Mouse (Mus musculus): ENCODE measurements around the gene Fer. TPM values are rescaled to one million over a fixed set of nuclear protein-coding genes. Genes with fewer than 3 reads are reported as not detected.

Gene Fer
- polyA plus RNA-seq, 1 experiment from 2014 or later: 31.5 TPM

DNA sequence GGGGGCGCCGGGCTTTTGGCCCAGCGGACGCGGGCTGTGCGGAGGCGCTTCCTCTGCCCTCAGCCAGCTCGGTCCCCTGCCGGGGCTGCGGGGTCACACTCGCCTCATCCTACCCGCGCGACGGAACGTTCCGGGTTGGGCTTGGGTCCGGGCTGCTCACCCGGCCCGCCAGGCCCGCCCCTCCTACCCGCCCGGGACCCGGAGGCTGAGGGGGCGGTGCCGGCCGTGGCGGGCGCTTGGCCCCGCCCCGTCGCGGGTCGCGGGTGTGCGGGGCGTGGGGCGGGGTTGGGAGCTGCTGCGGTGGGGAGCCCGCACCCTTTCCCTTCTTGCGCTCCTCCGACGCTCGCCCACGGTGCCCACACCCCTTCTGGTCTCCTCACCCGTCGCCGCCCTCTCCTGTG, 1.3 kb downstream of the Fer start:
- Histone ChIP-seq H3K27me3 (no peaks in the 10 kb centered on the region), H3K9me3 (replicated peaks) (no peaks in the 10 kb centered on the region), H3K36me3 (no peaks in the 10 kb centered on the region), H3K9ac (peak overlapping the region; percentile 77), H3K4me2 (replicated peaks) (peak overlapping the region; percentile 97), H3K4me3 (replicated peaks) (peak overlapping the region; percentile 98), H3K27ac (replicated peaks) (peak overlapping the region; percentile 82), H3K4me1 (0 out of 2 replicates have a peak, but pooled peaks cover 7% of the 10 kb centered on the region)
- under 1% methylated on average over 44 of the region's 48 CpGs for WGBS
- ATAC-seq (ENCODE audit: insufficient number of reproducible peaks, low FRiP score, low TSS enrichment, low read depth): peak; percentile 65

DNA sequence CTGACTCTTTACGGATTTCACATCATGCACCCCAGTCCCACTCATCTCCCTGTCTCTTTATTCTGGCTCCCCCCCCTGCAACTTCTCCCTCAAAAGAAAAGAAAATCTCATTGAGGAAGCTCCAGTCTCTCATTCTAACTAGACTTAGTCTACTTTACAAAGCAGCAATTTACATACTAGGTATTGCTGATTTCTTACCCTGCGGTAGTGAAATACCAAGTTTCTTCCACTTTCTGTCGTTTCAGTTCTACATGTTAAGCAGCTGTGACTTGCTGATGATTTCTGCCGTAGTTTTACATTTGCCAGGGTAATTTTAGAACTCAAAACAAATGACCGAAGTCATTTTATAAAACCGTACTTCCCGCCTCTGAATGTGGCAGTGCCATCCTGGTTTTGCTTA, 8.9 kb downstream of the Fer start:
- Histone ChIP-seq H3K9me3 (replicated peaks) (no peaks in the 10 kb centered on the region), H3K4me3 (replicated peaks) (no peak overlapping the region), H3K9ac (no peak overlapping the region), H3K4me1 (no peaks in the 10 kb centered on the region), H3K27me3 (no peaks in the 10 kb centered on the region), H3K27ac (replicated peaks) (no peak overlapping the region), H3K36me3 (no peaks in the 10 kb centered on the region; the same call in 1 of the 2 replicates), H3K4me2 (replicated peaks) (no peak overlapping the region)
- ATAC-seq (ENCODE audit: insufficient number of reproducible peaks, low FRiP score, low TSS enrichment, low read depth): no peak
- 76% methylated on average over 7 of the region's 7 CpGs for WGBS

DNA sequence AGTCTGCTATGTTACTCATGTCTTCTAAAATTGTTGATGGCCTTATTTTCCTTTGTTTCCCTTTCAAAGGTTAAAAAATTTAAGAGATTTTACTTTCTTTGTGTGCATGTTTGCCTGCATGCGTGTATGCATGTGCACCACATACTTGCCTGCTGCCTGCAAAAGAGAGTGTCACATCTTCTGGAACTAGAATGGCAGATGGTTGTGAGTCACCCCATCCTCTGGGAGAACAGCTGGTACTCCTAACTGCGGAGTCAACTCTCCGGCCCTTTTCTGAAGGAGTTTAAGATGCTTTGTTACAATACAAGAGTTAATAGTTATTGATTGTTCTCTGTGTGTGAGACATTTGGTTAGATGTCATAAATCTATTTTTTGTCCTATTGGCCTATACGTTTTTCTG, 16.0 kb downstream of the Fer start:
- H3K27me3 ChIP-seq: no peaks in the 10 kb centered on the region
- no peaks in the 10 kb centered on the region for H3K9me3 ChIP-seq (replicated peaks)
- no peak for ATAC-seq (ENCODE audit: insufficient number of reproducible peaks, low FRiP score, low TSS enrichment, low read depth)
- no peaks in the 10 kb centered on the region for H3K4me1 ChIP-seq
- no peaks in the 10 kb centered on the region for H3K36me3 ChIP-seq
- H3K9ac ChIP-seq: no peak overlapping the region
- H3K27ac ChIP-seq (replicated peaks): no peak overlapping the region
- H3K4me3 ChIP-seq (replicated peaks): no peak overlapping the region
- no peak overlapping the region for H3K4me2 ChIP-seq (replicated peaks)
- WGBS: 70% methylated on average over 4 of the region's 4 CpGs

DNA sequence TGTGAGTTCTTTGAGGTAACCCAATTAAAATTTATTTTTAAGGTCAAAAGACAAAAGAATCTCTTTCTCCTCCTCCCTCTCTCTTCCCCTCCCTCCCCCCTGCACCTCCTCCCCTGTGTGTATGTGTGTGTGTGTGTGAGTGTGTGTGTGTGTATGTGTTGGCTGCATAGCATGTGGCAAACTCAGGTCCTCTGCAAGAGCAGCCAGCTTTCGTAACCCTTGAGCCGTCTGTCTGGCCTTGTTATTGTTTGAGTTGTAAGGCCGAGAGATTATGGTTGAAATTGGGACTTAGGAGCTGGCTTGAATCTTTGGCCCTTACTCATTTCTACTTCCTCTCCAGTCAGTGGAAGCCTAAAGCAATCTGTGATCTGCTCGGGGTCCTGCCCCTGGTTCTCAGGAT, 17.1 kb downstream of the Fer start:
- Histone ChIP-seq H3K4me1 (no peaks in the 10 kb centered on the region), H3K27me3 (no peaks in the 10 kb centered on the region), H3K27ac (replicated peaks) (no peak overlapping the region), H3K36me3 (no peaks in the 10 kb centered on the region), H3K4me3 (replicated peaks) (no peak overlapping the region), H3K4me2 (replicated peaks) (no peak overlapping the region), H3K9me3 (replicated peaks) (no peaks in the 10 kb centered on the region), H3K9ac (no peak overlapping the region)
- ATAC-seq (ENCODE audit: insufficient number of reproducible peaks, low FRiP score, low TSS enrichment, low read depth): no peak
- 84% methylated on average over 4 of the region's 4 CpGs for WGBS

DNA sequence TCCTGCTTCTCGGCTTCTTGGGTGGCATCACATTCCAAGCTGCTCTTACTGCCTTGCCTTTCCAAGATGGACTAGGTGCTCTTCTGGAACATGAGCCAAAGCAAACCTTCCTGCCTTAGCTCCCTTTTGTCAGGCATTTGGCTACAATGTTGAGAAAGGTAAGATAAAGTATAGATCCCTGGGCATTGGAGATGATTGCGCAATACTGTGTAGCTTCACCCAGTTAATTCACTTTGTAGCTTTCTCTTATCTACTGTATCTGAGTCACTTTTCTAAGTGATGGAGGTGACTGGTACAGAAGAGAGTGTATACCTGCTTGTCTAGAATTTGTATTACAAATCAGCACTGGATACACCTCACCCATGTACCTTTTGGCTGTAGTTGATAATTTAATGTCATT, 24.1 kb downstream of the Fer start:
- 95% methylated on average over 2 of the region's 2 CpGs for WGBS
- H3K4me1 ChIP-seq: no peaks in the 10 kb centered on the region
- H3K9ac ChIP-seq: no peak overlapping the region
- no peak overlapping the region for H3K4me3 ChIP-seq (replicated peaks)
- no peaks in the 10 kb centered on the region for H3K27me3 ChIP-seq
- H3K36me3 ChIP-seq: no peaks in the 10 kb centered on the region
- no peak overlapping the region for H3K4me2 ChIP-seq (replicated peaks)
- H3K9me3 ChIP-seq (replicated peaks): no peaks in the 10 kb centered on the region
- H3K27ac ChIP-seq (replicated peaks): no peak overlapping the region
- no peak for ATAC-seq (ENCODE audit: insufficient number of reproducible peaks, low FRiP score, low TSS enrichment, low read depth)

DNA sequence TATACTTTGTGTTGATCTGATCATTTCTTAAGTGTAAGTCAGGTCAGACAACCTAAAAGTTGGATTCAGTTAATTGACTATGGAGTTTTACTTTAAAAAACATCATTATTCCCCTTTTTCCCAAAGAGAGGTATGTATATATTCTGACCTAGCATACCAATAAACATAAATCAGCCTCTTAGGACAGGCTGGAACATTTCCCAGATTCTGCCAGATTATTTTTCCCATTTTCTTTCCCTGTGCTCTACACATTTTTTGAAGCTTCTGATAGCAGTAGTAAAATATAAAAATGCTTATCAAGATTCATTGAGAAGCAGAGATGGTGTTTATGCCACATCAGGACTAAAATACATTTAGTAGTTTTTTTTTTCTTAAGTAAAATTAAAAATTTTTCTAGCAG, 27.7 kb downstream of the Fer start:
- no peak overlapping the region for H3K27ac ChIP-seq (replicated peaks)
- no peaks in the 10 kb centered on the region for H3K27me3 ChIP-seq
- no peak overlapping the region for H3K4me2 ChIP-seq (replicated peaks)
- ATAC-seq (ENCODE audit: insufficient number of reproducible peaks, low FRiP score, low TSS enrichment, low read depth): no peak
- H3K4me3 ChIP-seq (replicated peaks): no peak overlapping the region
- H3K36me3 ChIP-seq: no peaks in the 10 kb centered on the region
- H3K4me1 ChIP-seq: no peaks in the 10 kb centered on the region
- no peak overlapping the region for H3K9ac ChIP-seq
- H3K9me3 ChIP-seq (replicated peaks): no peaks in the 10 kb centered on the region

DNA sequence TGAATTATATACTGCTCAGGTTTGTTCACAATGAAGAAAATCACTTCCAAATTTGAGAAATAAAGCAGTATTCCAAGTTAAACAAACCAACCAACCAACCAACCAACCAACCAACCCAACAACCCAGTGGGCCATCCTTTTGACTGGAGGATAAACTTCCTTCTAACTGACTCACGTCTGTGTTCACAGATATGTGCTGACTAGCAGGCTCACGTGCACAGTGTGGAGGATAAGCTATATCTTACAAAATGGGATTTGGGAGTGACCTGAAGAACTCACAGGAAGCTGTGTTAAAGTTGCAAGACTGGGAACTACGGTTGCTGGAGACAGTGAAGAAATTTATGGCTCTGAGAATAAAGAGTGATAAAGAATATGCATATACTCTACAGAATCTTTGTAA, 33.0 kb downstream of the Fer start:
- Histone ChIP-seq H3K4me2 (replicated peaks) (no peak overlapping the region), H3K27me3 (no peaks in the 10 kb centered on the region), H3K4me1 (0 out of 2 replicates have a peak, but pooled peaks cover 3% of the 10 kb centered on the region), H3K4me3 (replicated peaks) (no peak overlapping the region), H3K9me3 (replicated peaks) (no peaks in the 10 kb centered on the region), H3K27ac (replicated peaks) (no peak overlapping the region), H3K9ac (no peak overlapping the region), H3K36me3 (no peaks in the 10 kb centered on the region)
- ATAC-seq (ENCODE audit: insufficient number of reproducible peaks, low FRiP score, low TSS enrichment, low read depth): no peak
- WGBS: 81% methylated on average over 3 of the region's 3 CpGs

DNA sequence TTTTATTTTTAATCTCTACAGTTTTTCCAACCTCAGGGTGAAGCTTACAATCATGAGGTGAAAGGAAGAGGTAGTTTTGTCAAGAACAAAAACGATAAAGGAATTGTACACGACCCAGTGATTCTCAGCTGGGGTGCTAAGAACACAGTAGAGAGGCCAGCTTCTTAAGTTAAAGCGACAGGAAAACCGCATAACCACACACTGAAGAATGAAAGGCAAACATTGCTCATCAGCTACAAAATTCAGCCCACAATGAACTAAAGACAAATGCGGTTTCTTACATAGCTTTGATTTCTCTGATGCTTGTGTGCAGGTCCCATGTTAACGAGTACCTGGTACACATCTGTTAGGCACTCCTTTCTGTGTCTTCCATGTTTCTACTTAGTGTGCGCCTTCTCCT, 34.2 kb downstream of the Fer start:
- no peaks in the 10 kb centered on the region for H3K27me3 ChIP-seq

DNA sequence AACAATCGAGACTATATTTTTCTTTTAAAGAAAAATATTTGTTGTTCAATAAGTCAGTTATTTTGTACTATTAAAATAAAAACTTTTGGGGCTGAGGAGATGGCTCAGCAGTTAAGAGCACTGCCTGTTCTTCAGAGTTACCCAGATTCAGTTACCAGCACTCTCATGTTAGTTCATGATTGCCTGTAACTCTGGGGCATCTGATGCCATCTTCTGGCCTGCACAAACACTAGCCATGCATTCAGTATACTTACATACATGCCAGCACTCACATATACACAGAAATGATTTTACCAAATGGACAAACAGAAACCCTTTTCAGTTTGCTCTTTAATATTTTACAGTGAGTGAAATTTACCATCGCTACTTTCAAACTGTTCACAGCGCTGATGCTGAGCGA, 46.4 kb downstream of the Fer start:
- Histone ChIP-seq H3K9me3 (replicated peaks) (no peaks in the 10 kb centered on the region), H3K4me2 (replicated peaks) (no peak overlapping the region), H3K4me1 (no peaks in the 10 kb centered on the region), H3K27me3 (no peaks in the 10 kb centered on the region), H3K36me3 (0 out of 2 replicates have a peak, but pooled peaks cover 4% of the 10 kb centered on the region), H3K9ac (no peak overlapping the region), H3K27ac (replicated peaks) (no peak overlapping the region), H3K4me3 (replicated peaks) (no peak overlapping the region)
- no peak for ATAC-seq (ENCODE audit: insufficient number of reproducible peaks, low FRiP score, low TSS enrichment, low read depth)
- WGBS: 98% methylated on average over 4 of the region's 4 CpGs

More for the DNA sequence above, 34.2 kb downstream of the Fer start:
- Histone ChIP-seq H3K36me3 (no peaks in the 10 kb centered on the region), H3K27ac (replicated peaks) (no peak overlapping the region), H3K9me3 (replicated peaks) (no peaks in the 10 kb centered on the region), H3K4me2 (replicated peaks) (no peak overlapping the region), H3K4me3 (replicated peaks) (no peak overlapping the region), H3K9ac (no peak overlapping the region), H3K4me1 (0 out of 2 replicates have a peak, but pooled peaks cover 3% of the 10 kb centered on the region)
- 82% methylated on average over 7 of the region's 7 CpGs for WGBS
- ATAC-seq (ENCODE audit: insufficient number of reproducible peaks, low FRiP score, low TSS enrichment, low read depth): no peak

DNA sequence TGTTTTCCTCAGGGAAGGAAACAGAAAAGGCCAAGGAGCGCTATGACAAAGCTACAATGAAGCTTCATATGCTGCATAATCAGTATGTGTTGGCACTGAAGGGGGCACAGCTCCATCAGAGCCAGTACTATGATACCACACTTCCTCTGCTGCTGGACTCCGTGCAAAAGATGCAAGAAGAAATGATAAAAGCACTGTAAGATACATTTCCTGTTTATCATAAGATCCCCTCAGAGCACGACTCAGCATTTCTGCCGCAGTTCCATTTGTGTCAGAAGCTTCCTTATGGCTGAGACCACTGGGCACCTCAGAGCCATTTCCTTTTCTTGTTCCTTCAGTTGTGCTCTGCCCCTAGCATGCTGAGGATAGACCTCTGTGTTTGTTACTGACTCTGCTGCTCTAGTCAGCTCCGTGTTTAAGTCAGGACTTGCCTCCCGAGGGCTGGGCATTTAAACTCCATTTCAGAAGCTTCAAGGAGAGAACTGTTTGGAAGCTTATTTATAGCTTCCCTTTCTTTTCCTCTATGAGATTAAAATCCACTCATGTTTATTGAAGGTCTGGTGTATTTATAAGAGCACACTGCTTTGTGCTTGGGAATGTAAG, 58.8 kb downstream of the Fer start:
- ATAC-seq (ENCODE audit: insufficient number of reproducible peaks, low FRiP score, low TSS enrichment, low read depth): no peak
- no peaks in the 10 kb centered on the region for H3K27me3 ChIP-seq
- no peak overlapping the region for H3K4me2 ChIP-seq (replicated peaks)
- H3K4me3 ChIP-seq (replicated peaks): no peak overlapping the region
- 73% methylated on average over 6 of the region's 6 CpGs for WGBS
- H3K9ac ChIP-seq: no peak overlapping the region
- H3K4me1 ChIP-seq: no peaks in the 10 kb centered on the region
- H3K36me3 ChIP-seq: no peaks in the 10 kb centered on the region
- H3K27ac ChIP-seq (replicated peaks): no peak overlapping the region
- no peaks in the 10 kb centered on the region for H3K9me3 ChIP-seq (replicated peaks)

DNA sequence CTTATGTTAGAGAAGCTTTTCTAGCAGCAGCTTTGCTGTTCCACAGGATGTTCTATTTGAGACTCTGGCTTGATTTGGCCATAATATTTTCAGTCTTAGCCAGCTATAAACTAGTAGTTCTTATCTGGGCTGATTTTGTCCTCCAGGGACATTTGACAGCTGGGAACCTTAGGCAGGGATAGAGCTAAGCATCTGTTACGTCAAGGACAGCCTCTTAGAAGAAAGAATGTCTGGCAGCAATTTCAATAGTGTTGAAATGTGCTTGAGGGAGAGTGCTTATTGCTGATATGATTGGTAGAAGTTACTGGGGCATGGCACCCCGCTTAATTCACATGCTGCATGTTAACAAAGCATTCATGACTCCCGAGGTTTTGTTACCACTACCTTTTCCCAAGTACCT, 62.7 kb downstream of the Fer start:
- H3K36me3 ChIP-seq: no peaks in the 10 kb centered on the region
- 62% methylated on average over 3 of the region's 3 CpGs for WGBS
- H3K27ac ChIP-seq (replicated peaks): no peak overlapping the region
- no peaks in the 10 kb centered on the region for H3K4me1 ChIP-seq
- H3K4me2 ChIP-seq (replicated peaks): no peak overlapping the region
- H3K27me3 ChIP-seq: no peaks in the 10 kb centered on the region
- H3K4me3 ChIP-seq (replicated peaks): no peak overlapping the region
- H3K9me3 ChIP-seq (replicated peaks): no peaks in the 10 kb centered on the region
- no peak overlapping the region for H3K9ac ChIP-seq
- no peak for ATAC-seq (ENCODE audit: insufficient number of reproducible peaks, low FRiP score, low TSS enrichment, low read depth)

DNA sequence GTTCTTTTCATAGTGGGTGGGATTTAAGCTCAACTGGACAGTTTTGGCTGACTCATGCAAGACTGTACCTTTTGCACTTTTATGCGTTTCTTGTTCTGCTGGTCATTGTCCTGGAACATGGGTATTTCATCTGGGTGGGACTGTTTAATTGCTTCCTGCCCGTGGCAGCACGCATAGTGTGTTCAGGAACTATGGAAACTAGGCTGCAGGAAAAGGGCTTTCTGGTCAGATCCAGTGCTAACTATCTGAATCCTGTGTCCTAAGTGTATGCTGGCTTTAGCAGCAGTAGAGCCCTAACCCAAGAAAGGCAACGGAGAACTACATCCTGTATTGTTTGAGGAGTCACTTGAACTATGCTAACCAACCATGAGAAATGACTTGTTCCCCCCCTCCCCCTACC, 67.8 kb downstream of the Fer start:
- Histone ChIP-seq H3K36me3 (peaks cover 12% of the 10 kb centered on the region), H3K27ac (replicated peaks) (no peak overlapping the region), H3K9ac (no peak overlapping the region), H3K27me3 (no peaks in the 10 kb centered on the region), H3K4me2 (replicated peaks) (no peak overlapping the region), H3K4me1 (no peaks in the 10 kb centered on the region), H3K9me3 (replicated peaks) (no peaks in the 10 kb centered on the region), H3K4me3 (replicated peaks) (no peak overlapping the region)
- 53% methylated on average over 4 of the region's 4 CpGs for WGBS
- no peak for ATAC-seq (ENCODE audit: insufficient number of reproducible peaks, low FRiP score, low TSS enrichment, low read depth)

All from embryonic facial prominence, embryonic 15.5 days (tissue).